ENCODE assay signal across 13 mouse cellular contexts in genomic region chr7:129429903-129430302, GRCm38 (mm10).
"Had no signal": no experiment of that assay in that cellular context is flagged by ENCODE, and none has a peak within 500 bp of the region (broad histone marks: within the 10 kb centered on the region; RNA-seq: fewer than 3 reads in every experiment).

No protein-coding gene starts in this region.

- H3K27ac ChIP-seq: layer of hippocampus, adult 2 months; limb, embryonic 12.5 days; liver, embryonic 15.5 days; midbrain, embryonic 12.5 days; neural tube, embryonic 12.5 days; stomach, embryonic 15.5 days had no signal

- ATAC-seq: intestine, postnatal 0 days; lung, postnatal 0 days had no signal

- H3K4me3 ChIP-seq: layer of hippocampus, adult 2 months; limb, embryonic 12.5 days; liver, embryonic 15.5 days; midbrain, embryonic 12.5 days; neural tube, embryonic 12.5 days; stomach, embryonic 15.5 days had no signal

- DNase-seq: lung, adult 2 months; lung, postnatal 36 days; right cerebral cortex, postnatal 14 days; thymus, postnatal 36 days had no signal

- H3K36me3 ChIP-seq: limb, embryonic 12.5 days; liver, embryonic 15.5 days; midbrain, embryonic 12.5 days; neural tube, embryonic 12.5 days; stomach, embryonic 15.5 days had no signal

- H3K9ac ChIP-seq: limb, embryonic 12.5 days; liver, embryonic 15.5 days; midbrain, embryonic 12.5 days; neural tube, embryonic 12.5 days; stomach, embryonic 15.5 days had no signal

- H3K4me1 ChIP-seq: limb, embryonic 12.5 days; liver, embryonic 15.5 days; midbrain, embryonic 12.5 days; stomach, embryonic 15.5 days had no signal

- H3K4me2 ChIP-seq: limb, embryonic 12.5 days; liver, embryonic 11.5 days; liver, embryonic 15.5 days; midbrain, embryonic 12.5 days; neural tube, embryonic 12.5 days; stomach, embryonic 15.5 days had no signal

- H3K27me3 ChIP-seq: limb, embryonic 12.5 days; liver, embryonic 15.5 days; midbrain, embryonic 12.5 days; neural tube, embryonic 12.5 days; stomach, embryonic 15.5 days had no signal

- H3K9me3 ChIP-seq: limb, embryonic 12.5 days; liver, embryonic 15.5 days; midbrain, embryonic 12.5 days; neural tube, embryonic 12.5 days; stomach, embryonic 15.5 days had no signal
